Mouse (Mus musculus): ENCODE measurements around the gene 1810065E05Rik. TPM values are rescaled to one million over a fixed set of nuclear protein-coding genes. Genes with fewer than 3 reads are reported as not detected.

The 1810065E05Rik gene
- polyA plus RNA-seq (2014; fragmentation: Illumina TruSeq; extraction: RNeasy Lipid Tissue Mini Kit (QIAGEN cat#74804); ENCODE audit: insufficient read depth, low read depth, low replicate concordance) = not detected

GRCm38 (mm10) chr11:58420815-58421214 is at the start of gene 1810065E05Rik:
Gene 1810065E05Rik, plus strand, starts transcription at chr11:58421111.

GRCm38 (mm10) chr11:58378763-58379278 is 42.1 kb upstream of the 1810065E05Rik start, which contains the start of gene Lypd8:
Gene Lypd8, plus strand, starts transcription at chr11:58379043.

DNA sequence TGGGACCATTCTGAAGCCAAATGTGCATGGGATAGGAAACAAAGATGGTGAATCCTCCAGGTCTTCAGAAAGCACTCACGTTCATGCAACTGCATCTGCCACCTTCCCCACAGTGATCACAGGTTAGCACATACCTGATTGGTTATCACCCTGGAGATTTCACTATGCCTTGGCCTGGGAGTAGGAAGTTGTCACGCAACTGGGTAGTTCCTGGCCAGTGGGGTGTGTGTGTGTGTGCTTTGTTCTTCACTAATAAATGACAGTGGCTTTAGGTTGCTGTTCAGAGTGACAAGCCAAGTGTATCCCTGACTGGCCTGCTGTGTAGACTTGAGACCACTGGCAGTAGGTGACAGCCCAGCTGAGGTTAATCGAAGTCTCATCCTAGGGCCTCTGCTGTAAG is 11.3 kb downstream of the 1810065E05Rik start, which contains the start of gene Gm12253:
Gm12253 (plus strand) TSS at position 301 of the 400 bp plus-strand sequence.

DNA sequence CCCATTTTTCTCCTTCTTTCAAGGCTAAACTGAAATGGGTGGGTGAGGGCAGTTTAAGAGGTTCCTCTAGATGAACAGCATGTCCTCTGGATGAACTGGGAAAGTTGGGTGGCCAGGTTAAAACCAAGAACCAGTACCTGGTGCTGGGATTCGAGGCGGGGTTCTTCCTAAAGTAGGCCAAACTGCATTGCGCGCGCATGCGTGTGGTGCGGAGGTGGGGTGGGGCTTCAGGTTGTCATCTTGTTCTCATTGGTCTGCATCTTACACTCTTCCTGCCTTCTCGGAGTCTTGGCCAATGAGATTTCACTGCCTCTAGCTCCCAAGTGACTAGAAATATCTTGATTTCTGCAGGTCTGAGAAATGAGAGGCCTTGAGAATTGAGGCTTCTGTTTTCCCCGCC is 31.8 kb downstream of the 1810065E05Rik start, which contains the start of gene Lypd9:
Lypd9 (minus strand) TSS at position 165 of the 400 bp plus-strand sequence.

GRCm38 (mm10) chr11:58462170-58462569 is 41.3 kb downstream of the 1810065E05Rik start, which contains the start of gene Olfr30:
Gene Olfr30, minus strand, starts transcription at chr11:58462270.

Other genes with a start within 250 kb of the 1810065E05Rik start
- 37.1 TPM for gene Mrpl22, start 249.4 kb upstream of the 1810065E05Rik start, polyA plus RNA-seq (2014; fragmentation: Illumina TruSeq; extraction: RNeasy Lipid Tissue Mini Kit (QIAGEN cat#74804); ENCODE audit: insufficient read depth, low read depth, low replicate concordance)
- gene Igtp, start 221.6 kb upstream of the 1810065E05Rik start, polyA plus RNA-seq (2014; fragmentation: Illumina TruSeq; extraction: RNeasy Lipid Tissue Mini Kit (QIAGEN cat#74804); ENCODE audit: insufficient read depth, low read depth, low replicate concordance) = 25.1 TPM
- 15.3 TPM for gene Irgm2, start 221.5 kb upstream of the 1810065E05Rik start, polyA plus RNA-seq (2014; fragmentation: Illumina TruSeq; extraction: RNeasy Lipid Tissue Mini Kit (QIAGEN cat#74804); ENCODE audit: insufficient read depth, low read depth, low replicate concordance)
- gene 4930438A08Rik, start 146.3 kb upstream of the 1810065E05Rik start, polyA plus RNA-seq (2014; fragmentation: Illumina TruSeq; extraction: RNeasy Lipid Tissue Mini Kit (QIAGEN cat#74804); ENCODE audit: insufficient read depth, low read depth, low replicate concordance) = not detected
- 7.7 TPM for gene Zfp692, start 114.0 kb upstream of the 1810065E05Rik start, polyA plus RNA-seq (2014; fragmentation: Illumina TruSeq; extraction: RNeasy Lipid Tissue Mini Kit (QIAGEN cat#74804); ENCODE audit: insufficient read depth, low read depth, low replicate concordance)
- gene Zfp672, start 90.8 kb upstream of the 1810065E05Rik start, polyA plus RNA-seq (2014; fragmentation: Illumina TruSeq; extraction: RNeasy Lipid Tissue Mini Kit (QIAGEN cat#74804); ENCODE audit: insufficient read depth, low read depth, low replicate concordance) = 25.2 TPM
- gene Sh3bp5l, start 90.4 kb upstream of the 1810065E05Rik start, polyA plus RNA-seq (2014; fragmentation: Illumina TruSeq; extraction: RNeasy Lipid Tissue Mini Kit (QIAGEN cat#74804); ENCODE audit: insufficient read depth, low read depth, low replicate concordance) = 20.4 TPM
- 0.82 TPM for gene Lypd8, start 42.1 kb upstream of the 1810065E05Rik start, polyA plus RNA-seq (2014; fragmentation: Illumina TruSeq; extraction: RNeasy Lipid Tissue Mini Kit (QIAGEN cat#74804); ENCODE audit: insufficient read depth, low read depth, low replicate concordance)
- not detected for gene Gm12253, start 11.4 kb downstream of the 1810065E05Rik start, polyA plus RNA-seq (2014; fragmentation: Illumina TruSeq; extraction: RNeasy Lipid Tissue Mini Kit (QIAGEN cat#74804); ENCODE audit: insufficient read depth, low read depth, low replicate concordance)
- gene Lypd9, start 31.8 kb downstream of the 1810065E05Rik start, polyA plus RNA-seq (2014; fragmentation: Illumina TruSeq; extraction: RNeasy Lipid Tissue Mini Kit (QIAGEN cat#74804); ENCODE audit: insufficient read depth, low read depth, low replicate concordance) = not detected
- not detected for gene Olfr30, start 41.2 kb downstream of the 1810065E05Rik start, polyA plus RNA-seq (2014; fragmentation: Illumina TruSeq; extraction: RNeasy Lipid Tissue Mini Kit (QIAGEN cat#74804); ENCODE audit: insufficient read depth, low read depth, low replicate concordance)
- gene Olfr332, start 71.4 kb downstream of the 1810065E05Rik start, polyA plus RNA-seq (2014; fragmentation: Illumina TruSeq; extraction: RNeasy Lipid Tissue Mini Kit (QIAGEN cat#74804); ENCODE audit: insufficient read depth, low read depth, low replicate concordance) = not detected
- not detected for gene Olfr331, start 81.5 kb downstream of the 1810065E05Rik start, polyA plus RNA-seq (2014; fragmentation: Illumina TruSeq; extraction: RNeasy Lipid Tissue Mini Kit (QIAGEN cat#74804); ENCODE audit: insufficient read depth, low read depth, low replicate concordance)
- gene Olfr330, start 113.7 kb downstream of the 1810065E05Rik start, polyA plus RNA-seq (2014; fragmentation: Illumina TruSeq; extraction: RNeasy Lipid Tissue Mini Kit (QIAGEN cat#74804); ENCODE audit: insufficient read depth, low read depth, low replicate concordance) = not detected
- gene Olfr329-ps, start 125.3 kb downstream of the 1810065E05Rik start, polyA plus RNA-seq (2014; fragmentation: Illumina TruSeq; extraction: RNeasy Lipid Tissue Mini Kit (QIAGEN cat#74804); ENCODE audit: insufficient read depth, low read depth, low replicate concordance) = not detected
- gene Olfr328, start 134.5 kb downstream of the 1810065E05Rik start, polyA plus RNA-seq (2014; fragmentation: Illumina TruSeq; extraction: RNeasy Lipid Tissue Mini Kit (QIAGEN cat#74804); ENCODE audit: insufficient read depth, low read depth, low replicate concordance) = not detected
- not detected for gene Olfr224, start 149.4 kb downstream of the 1810065E05Rik start, polyA plus RNA-seq (2014; fragmentation: Illumina TruSeq; extraction: RNeasy Lipid Tissue Mini Kit (QIAGEN cat#74804); ENCODE audit: insufficient read depth, low read depth, low replicate concordance)
- not detected for gene Olfr325, start 156.6 kb downstream of the 1810065E05Rik start, polyA plus RNA-seq (2014; fragmentation: Illumina TruSeq; extraction: RNeasy Lipid Tissue Mini Kit (QIAGEN cat#74804); ENCODE audit: insufficient read depth, low read depth, low replicate concordance)
- gene Olfr324, start 174.0 kb downstream of the 1810065E05Rik start, polyA plus RNA-seq (2014; fragmentation: Illumina TruSeq; extraction: RNeasy Lipid Tissue Mini Kit (QIAGEN cat#74804); ENCODE audit: insufficient read depth, low read depth, low replicate concordance) = not detected
- gene 2210407C18Rik, start 195.0 kb downstream of the 1810065E05Rik start, polyA plus RNA-seq (2014; fragmentation: Illumina TruSeq; extraction: RNeasy Lipid Tissue Mini Kit (QIAGEN cat#74804); ENCODE audit: insufficient read depth, low read depth, low replicate concordance) = not detected
- not detected for gene Olfr323, start 209.4 kb downstream of the 1810065E05Rik start, polyA plus RNA-seq (2014; fragmentation: Illumina TruSeq; extraction: RNeasy Lipid Tissue Mini Kit (QIAGEN cat#74804); ENCODE audit: insufficient read depth, low read depth, low replicate concordance)
- gene Trim58, start 219.4 kb downstream of the 1810065E05Rik start, polyA plus RNA-seq (2014; fragmentation: Illumina TruSeq; extraction: RNeasy Lipid Tissue Mini Kit (QIAGEN cat#74804); ENCODE audit: insufficient read depth, low read depth, low replicate concordance) = not detected
- not detected for gene Olfr322, start 237.7 kb downstream of the 1810065E05Rik start, polyA plus RNA-seq (2014; fragmentation: Illumina TruSeq; extraction: RNeasy Lipid Tissue Mini Kit (QIAGEN cat#74804); ENCODE audit: insufficient read depth, low read depth, low replicate concordance)